Mouse (Mus musculus) CH12.LX (cell line): ENCODE data around the gene Gm11939. TPM values are rescaled to one million over a fixed set of nuclear protein-coding genes. Genes with fewer than 3 reads are reported as not detected.
A peak's percentile ranks its signal among the peaks of the same experiment; 100 is the strongest.

ENCODE experiments used
- DNase-seq: peaks from one replicate; pipeline ENCODE4 v3.0.0-alpha.2; 2013; ENCODE audit errors: extremely low read depth
- H3K27ac ChIP-seq: 2 replicates; pipeline ENCODE4 v1.5.1; 2012; ENCODE audit warnings: low read depth, mild to moderate bottlenecking, control low read depth, moderate library complexity; ENCODE audit not compliant: insufficient read depth
- H3K27me3 ChIP-seq: replicated peaks from 2 replicates; pipeline ENCODE3; 2012; ENCODE audit warnings: inconsistent platforms
- H3K36me3 ChIP-seq, 2 experiments: replicated peaks in 1 of 2; 2 replicates each; pipeline versions ENCODE3 to v1.6.1; 2012; ENCODE audit warnings: inconsistent platforms in 1 of 2, low read length in 1 of 2, mild to moderate bottlenecking in 1 of 2, mixed read lengths in 1 of 2, moderate library complexity in 1 of 2; ENCODE audit not compliant: control insufficient read depth in 1 of 2, insufficient read depth in 1 of 2
- H3K4me1 ChIP-seq, 2 experiments: 2 replicates each; pipeline ENCODE4 v1.6.1; 2012; ENCODE audit warnings: inconsistent platforms in 1 of 2, moderate library complexity in 1 of 2; ENCODE audit not compliant: insufficient read depth in 2 of 2, control insufficient read depth in 1 of 2
- H3K4me2 ChIP-seq: 2 replicates; pipeline ENCODE4 v1.6.1; 2012; ENCODE audit warnings: low read depth, mild to moderate bottlenecking, control low read depth; ENCODE audit not compliant: poor library complexity, insufficient read depth, severe bottlenecking
- H3K4me3 ChIP-seq, 3 experiments: fragments of 150-350 bp in 1 of 3; sonication (generic) in 1 of 3; replicated peaks in 1 of 3; 2 replicates each; pipeline versions ENCODE3 to v1.5.1; 2011 to 2012; ENCODE audit warnings: low read depth in 2 of 3, low read length in 2 of 3, mild to moderate bottlenecking in 2 of 3, moderate library complexity in 2 of 3, control low read depth in 1 of 3, improper control_type of control experiment in 1 of 3, inconsistent platforms in 1 of 3, mixed read lengths in 1 of 3; ENCODE audit not compliant: poor library complexity in 1 of 3
- H3K79me2 ChIP-seq: replicated peaks from 2 replicates; pipeline ENCODE4 v1.6.1; 2012; ENCODE audit warnings: mild to moderate bottlenecking, moderate library complexity; ENCODE audit not compliant: control insufficient read depth, poor library complexity, insufficient read depth, severe bottlenecking; ENCODE audit errors: extremely low read depth
- H3K9ac ChIP-seq: 2 replicates; pipeline ENCODE4 v1.6.1; 2012; ENCODE audit warnings: low read depth, mild to moderate bottlenecking, control low read depth, moderate library complexity; ENCODE audit not compliant: insufficient read depth
- H3K9me3 ChIP-seq: replicated peaks from 2 replicates; pipeline ENCODE3; 2012; ENCODE audit warnings: low read length, inconsistent platforms, mixed read lengths
- BHLHE40 ChIP-seq: IDR thresholded peaks from 2 replicates; pipeline ENCODE4 v1.6.1; 2011; ENCODE audit warnings: mild to moderate bottlenecking, low read depth, low read length, improper control_type of control experiment
- CHD1 ChIP-seq: IDR thresholded peaks from 2 replicates; pipeline ENCODE4 v1.6.1; 2012; ENCODE audit warnings: low read depth, low read length, improper control_type of control experiment, inconsistent platforms
- E2F4 ChIP-seq: IDR thresholded peaks from 2 replicates; pipeline ENCODE4 v1.6.1; 2011; ENCODE audit warnings: low read depth, low read length, improper control_type of control experiment; ENCODE audit not compliant: insufficient replicate concordance
- ELF1 ChIP-seq: IDR thresholded peaks from 2 replicates; pipeline ENCODE4 v1.6.1; 2014; ENCODE audit warnings: low read depth, mild to moderate bottlenecking, inconsistent platforms, low read length, improper control_type of control experiment
- EP300 ChIP-seq: IDR thresholded peaks from 2 replicates; pipeline ENCODE4 v1.6.1; 2011; ENCODE audit warnings: low read length, improper control_type of control experiment
- ETS1 ChIP-seq: conservative IDR thresholded peaks from 2 replicates; pipeline ENCODE4 v1.6.1; 2012; ENCODE audit warnings: low read depth, mild to moderate bottlenecking, inconsistent platforms, low read length, improper control_type of control experiment, moderate library complexity
- GABPA ChIP-seq: IDR thresholded peaks from 2 replicates; pipeline ENCODE4 v1.6.1; 2012; ENCODE audit warnings: low read depth, low read length, improper control_type of control experiment, inconsistent platforms; ENCODE audit not compliant: insufficient replicate concordance
- JUN ChIP-seq: IDR thresholded peaks from 2 replicates; pipeline ENCODE4 v1.6.1; 2011; ENCODE audit warnings: low read depth, mild to moderate bottlenecking, low read length, improper control_type of control experiment, moderate library complexity; ENCODE audit not compliant: insufficient read depth
- JUND ChIP-seq: conservative IDR thresholded peaks from 2 replicates; pipeline ENCODE4 v1.6.1; 2011; ENCODE audit warnings: low read depth, low read length, improper control_type of control experiment
- MAFK ChIP-seq: IDR thresholded peaks from 2 replicates; pipeline ENCODE4 v1.6.1; 2011; ENCODE audit warnings: low read length, improper control_type of control experiment; ENCODE audit not compliant: insufficient replicate concordance
- MAX ChIP-seq: IDR thresholded peaks from 2 replicates; pipeline ENCODE4 v1.6.1; 2011; ENCODE audit warnings: low read length, improper control_type of control experiment
- MAZ ChIP-seq: IDR thresholded peaks from 2 replicates; pipeline ENCODE4 v1.6.1; 2012; ENCODE audit warnings: low read depth, mild to moderate bottlenecking, inconsistent platforms, low read length, improper control_type of control experiment, moderate library complexity
- MEF2A ChIP-seq: IDR thresholded peaks from 2 replicates; pipeline ENCODE4 v1.6.1; 2014; ENCODE audit warnings: low read depth, mild to moderate bottlenecking, inconsistent platforms, low read length, improper control_type of control experiment, borderline replicate concordance
- MXI1 ChIP-seq: IDR thresholded peaks from 2 replicates; pipeline ENCODE4 v1.6.1; 2011; ENCODE audit warnings: mild to moderate bottlenecking, low read depth, low read length, improper control_type of control experiment
- MYC ChIP-seq: IDR thresholded peaks from 2 replicates; pipeline ENCODE4 v1.6.1; 2011; ENCODE audit warnings: low read depth, mild to moderate bottlenecking, improper control_type of control experiment, low read length
- NELFE ChIP-seq: IDR thresholded peaks from 2 replicates; pipeline ENCODE4 v1.6.1; 2011; ENCODE audit warnings: low read depth, low read length, improper control_type of control experiment
- NRF1 ChIP-seq: IDR thresholded peaks from 2 replicates; pipeline ENCODE4 v1.6.1; 2014; ENCODE audit warnings: low read depth, mild to moderate bottlenecking, inconsistent platforms, low read length, improper control_type of control experiment, moderate library complexity
- PAX5 ChIP-seq: IDR thresholded peaks from 2 replicates; pipeline ENCODE4 v1.6.1; 2012; ENCODE audit warnings: low read length, inconsistent platforms, mixed read lengths
- POLR2A ChIP-seq: IDR thresholded peaks from 2 replicates; pipeline ENCODE4 v1.6.1; 2011; ENCODE audit warnings: low read depth, mild to moderate bottlenecking, improper control_type of control experiment, low read length
- POLR2AphosphoS2 ChIP-seq: IDR thresholded peaks from 2 replicates; pipeline ENCODE4 v1.6.1; 2011; ENCODE audit warnings: low read depth, low read length, improper control_type of control experiment
- RAD21 ChIP-seq: IDR thresholded peaks from 2 replicates; pipeline ENCODE4 v1.6.1; 2011; ENCODE audit warnings: low read depth, mild to moderate bottlenecking, low read length, improper control_type of control experiment, moderate library complexity
- RCOR1 ChIP-seq: conservative IDR thresholded peaks from 2 replicates; pipeline ENCODE4 v1.6.1; 2012; ENCODE audit warnings: low read depth, mild to moderate bottlenecking, inconsistent platforms, low read length, improper control_type of control experiment
- SIN3A ChIP-seq: IDR thresholded peaks from 2 replicates; pipeline ENCODE4 v1.6.1; 2012; ENCODE audit warnings: low read length, improper control_type of control experiment, inconsistent platforms
- SMC3 ChIP-seq: IDR thresholded peaks from 2 replicates; pipeline ENCODE4 v1.6.1; 2011; ENCODE audit warnings: low read depth, low read length, improper control_type of control experiment
- TBP ChIP-seq: conservative IDR thresholded peaks from 2 replicates; pipeline ENCODE4 v1.6.1; 2011; ENCODE audit warnings: low read depth, low read length, improper control_type of control experiment
- UBTF ChIP-seq: IDR thresholded peaks from 2 replicates; pipeline ENCODE4 v1.6.1; 2012; ENCODE audit warnings: low read depth, mild to moderate bottlenecking, inconsistent platforms, low read length, improper control_type of control experiment, moderate library complexity
- USF1 ChIP-seq: IDR thresholded peaks from 2 replicates; pipeline ENCODE4 v1.6.1; 2014; ENCODE audit warnings: low read depth, mild to moderate bottlenecking, inconsistent platforms, low read length, improper control_type of control experiment
- USF2 ChIP-seq: conservative IDR thresholded peaks from 2 replicates; pipeline ENCODE4 v1.6.1; 2011; ENCODE audit warnings: low read depth, low read length, improper control_type of control experiment
- ZC3H11A ChIP-seq: IDR thresholded peaks from 2 replicates; pipeline ENCODE4 v1.6.1; 2012; ENCODE audit warnings: low read depth, mild to moderate bottlenecking, inconsistent platforms, low read length, improper control_type of control experiment
- ZKSCAN1 ChIP-seq: IDR thresholded peaks from 2 replicates; pipeline ENCODE4 v1.6.1; 2012; ENCODE audit warnings: low read depth, inconsistent platforms, low read length, improper control_type of control experiment, borderline replicate concordance
- ZMIZ1 ChIP-seq: IDR thresholded peaks from 2 replicates; pipeline ENCODE4 v1.6.1; 2012; ENCODE audit warnings: low read depth, mild to moderate bottlenecking, inconsistent platforms, low read length, improper control_type of control experiment
- ZNF384 ChIP-seq: IDR thresholded peaks from 2 replicates; pipeline ENCODE4 v1.6.1; 2012; ENCODE audit warnings: low read depth, low read length, improper control_type of control experiment, inconsistent platforms
- dilution Hi-C: fragments of 300-500 bp; cut with MboI; formaldehyde crosslinking; loops from 2 replicates; pipeline ENCODE4 v1.14.3; 2020; ENCODE audit warnings: low sequenced_read_pairs; ENCODE audit not compliant: extremely low pct_unique_long_range_greater_than_20kb, extremely low pct_ligation_motif_present
- in situ Hi-C: fragments of 300-500 bp; cut with MboI; formaldehyde crosslinking; loops from 3 replicates; pipeline ENCODE4 v1.14.3; 2019; ENCODE audit warnings: low sequenced_read_pairs, low pct_ligation_motif_present, low pct_unique_long_range_greater_than_20kb, mixed read lengths
- polyA plus RNA-seq: library from polyadenylated mRNA; unstranded; fragments of >175 nt; gene quantifications from 2 replicates; pipeline ENCODE4 v1.2.1, GENCODE M21; 2012; ENCODE audit warnings: low read depth; ENCODE audit not compliant: insufficient read length
- total RNA-seq, 2 experiments: library from RNA; depleted of rRNA; stranded (reverse); fragments of 300-350 nt in 1 of 2; fragments of >200 nt in 1 of 2; gene quantifications; 2 replicates each; pipeline ENCODE4 v1.2.3; 2012 to 2014

Gene Gm11939
- total and polyA plus RNA-seq, 3 experiments: not detected

- H3K79me2 ChIP-seq: no peaks in the 10 kb centered on the region
- in situ Hi-C loops (no loop called here), dilution Hi-C loops (no loop called here)
- H3K27me3 ChIP-seq: peaks cover 29% of the 10 kb centered on the region
- H3K4me1 ChIP-seq: peaks cover 5 to 12% of the 10 kb centered on the region in 2 experiments; a peak in 3 of 4 replicates
- H3K4me3 ChIP-seq: no peak within 1 kb of the TSS
- no peak within 1 kb of the TSS for H3K27ac ChIP-seq
- no peak within 1 kb of the TSS for H3K4me2 ChIP-seq
- H3K9ac ChIP-seq: no peak within 1 kb of the TSS
- DNase-seq: no peak
- TF ChIP-seq MAX (no peak), ZNF384 (no peak), ZC3H11A (no peak), ZMIZ1 (no peak), POLR2A (no peak), MEF2A (no peak), RCOR1 (no peak), ZKSCAN1 (no peak)
- H3K36me3 ChIP-seq: no peaks in the 10 kb centered on the region
- H3K9me3 ChIP-seq: no peaks in the 10 kb centered on the region
These were observed 7.3 kb upstream of the Gm11939 start, which contains the start of gene Krtap3-1 for GRCm38 (mm10) chr11:99566530-99566929. Krtap3-1 (minus strand) TSS chr11:99566630.

GRCm38 (mm10) chr11:99562580-99562979, 3.3 kb upstream of the Gm11939 start:
- in situ Hi-C loops: no loop called here
- no peak overlapping the region for H3K27ac ChIP-seq
- peaks cover 35% of the 10 kb centered on the region for H3K27me3 ChIP-seq
- H3K9me3 ChIP-seq: no peaks in the 10 kb centered on the region
- no peaks in the 10 kb centered on the region for H3K79me2 ChIP-seq
- H3K9ac ChIP-seq: no peak overlapping the region
- dilution Hi-C loops: no loop called here
- peak; percentile 84 for DNase-seq
- no peaks in the 10 kb centered on the region for H3K36me3 ChIP-seq
- H3K4me2 ChIP-seq: peak overlapping the region; percentile 65; the same call in 1 of the 2 replicates
- H3K4me1 ChIP-seq: peaks cover 5 to 15% of the 10 kb centered on the region in 2 experiments
- H3K4me3 ChIP-seq: no peak overlapping the region
- TF ChIP-seq SMC3 (no peak), TBP (no peak), MXI1 (no peak), NRF1 (no peak), ETS1 (peak; percentile 97), ZMIZ1 (no peak), PAX5 (no peak), GABPA (no peak), RCOR1 (peak; percentile 90; the same call in 1 of the 2 replicates), USF1 (no peak), BHLHE40 (peak; percentile 86), MEF2A (peak; percentile 96), NELFE (no peak), ELF1 (no peak; the same call in 1 of the 2 replicates), USF2 (no peak), UBTF (no peak), JUND (peak; percentile 96), JUN (peak; percentile 98), ZNF384 (no peak; the same call in 1 of the 2 replicates), POLR2A (no peak), ZKSCAN1 (no peak), POLR2AphosphoS2 (no peak), MAFK (peak; percentile 87), RAD21 (no peak), E2F4 (no peak), CHD1 (no peak), MAZ (no peak), SIN3A (no peak), MYC (no peak), EP300 (peak; percentile 98), ZC3H11A (no peak)
